Mouse (Mus musculus): ENCODE measurements around the gene Ptgir. TPM values are rescaled to one million over a fixed set of nuclear protein-coding genes. Genes with fewer than 3 reads are reported as not detected.

The Ptgir gene
- total RNA-seq, 2 experiments from 2014 or later, result 1.1 to 2.6 TPM

GRCm38 (mm10) chr7:16915461-16916340 is 9.4 kb downstream of the Ptgir start:
- ATAC-seq (replicated peaks; ENCODE audit: poor library complexity, severe bottlenecking), result no peak

- no peak for ATAC-seq (replicated peaks; ENCODE audit: poor library complexity, severe bottlenecking)
Measured at GRCm38 (mm10) chr7:16916342-16917265, 10.3 kb downstream of the Ptgir start.

GRCm38 (mm10) chr7:16917447-16917846 is 11.2 kb downstream of the Ptgir start:
- no peak for ATAC-seq (replicated peaks; ENCODE audit: poor library complexity, severe bottlenecking)

- ATAC-seq (replicated peaks; ENCODE audit: poor library complexity, severe bottlenecking), result no peak
Measured at GRCm38 (mm10) chr7:16918014-16918413, 11.7 kb downstream of the Ptgir start.

GRCm38 (mm10) chr7:16918670-16919069 is 12.4 kb downstream of the Ptgir start:
- no peak for ATAC-seq (replicated peaks; ENCODE audit: poor library complexity, severe bottlenecking)

GRCm38 (mm10) chr7:16919395-16920149 is 13.3 kb downstream of the Ptgir start:
- no peak for ATAC-seq (replicated peaks; ENCODE audit: poor library complexity, severe bottlenecking)

GRCm38 (mm10) chr7:16920150-16920579 is 13.9 kb downstream of the Ptgir start:
- no peak for ATAC-seq (replicated peaks; ENCODE audit: poor library complexity, severe bottlenecking)

- no peak for ATAC-seq (replicated peaks; ENCODE audit: poor library complexity, severe bottlenecking)
Measured at GRCm38 (mm10) chr7:16920818-16921791, 14.8 kb downstream of the Ptgir start.

GRCm38 (mm10) chr7:16921881-16922335 is 15.6 kb downstream of the Ptgir start:
- ATAC-seq (replicated peaks; ENCODE audit: poor library complexity, severe bottlenecking), result no peak

GRCm38 (mm10) chr7:16922360-16922973 is 16.2 kb downstream of the Ptgir start:
- ATAC-seq (replicated peaks; ENCODE audit: poor library complexity, severe bottlenecking), result no peak

GRCm38 (mm10) chr7:16923283-16924036 is 17.2 kb downstream of the Ptgir start:
- ATAC-seq (replicated peaks; ENCODE audit: poor library complexity, severe bottlenecking), result no peak

GRCm38 (mm10) chr7:16924037-16924834 is 17.9 kb downstream of the Ptgir start, which contains the start of gene Calm3:
Gene Calm3, minus strand, starts transcription at chr7:16924114.
- peak; percentile 87 for ATAC-seq (replicated peaks; ENCODE audit: poor library complexity, severe bottlenecking)

GRCm38 (mm10) chr7:16928341-16928740 is 22.1 kb downstream of the Ptgir start:
- ATAC-seq (replicated peaks; ENCODE audit: poor library complexity, severe bottlenecking), result no peak

GRCm38 (mm10) chr7:16930850-16931249 is 24.6 kb downstream of the Ptgir start:
- ATAC-seq (replicated peaks; ENCODE audit: poor library complexity, severe bottlenecking), result peak; percentile 51

- ATAC-seq (replicated peaks; ENCODE audit: poor library complexity, severe bottlenecking), result peak; percentile 84
Measured at GRCm38 (mm10) chr7:16931968-16932627, 25.8 kb downstream of the Ptgir start.

Measured in granulocyte monocyte progenitor cell, adult 5-6 weeks (primary cell).